22 mouse cellular contexts compared by ENCODE assay signal in genomic region chr13:30523246-30523891, GRCm38 (mm10). TPM values are rescaled to one million over a fixed set of nuclear protein-coding genes. Genes with fewer than 3 reads are reported as not detected.
DNase-seq lines count a peak whose midpoint lies in the region; ATAC-seq and TF ChIP-seq lines count a peak whose summit lies in the region.
"Had no signal": no experiment of that assay in that cellular context is flagged by ENCODE, and none has a peak within 500 bp of the region (broad histone marks: within the 10 kb centered on the region; RNA-seq: fewer than 3 reads in every experiment).

No protein-coding gene starts in this region.

- H3K27ac ChIP-seq in embryonic facial prominence, embryonic 15.5 days (replicated peaks), result no peak overlapping the region
- H3K27ac ChIP-seq in embryonic facial prominence, embryonic 10.5 days (replicated peaks), result no peak overlapping the region
- no peak overlapping the region for H3K27ac ChIP-seq in midbrain, embryonic 11.5 days (ENCODE audit: low read depth, low read length)
- H3K27ac ChIP-seq in midbrain, postnatal 0 days (ENCODE audit: low read depth, low read length), result no peak overlapping the region
- no peak overlapping the region for H3K27ac ChIP-seq in intestine, postnatal 0 days (ENCODE audit: low read depth, low read length)
- H3K27ac ChIP-seq: heart, embryonic 10.5 days; heart, embryonic 13.5 days; hindbrain, embryonic 14.5 days; hindbrain, postnatal 0 days had no signal

- no peaks in the 10 kb centered on the region for H3K27me3 ChIP-seq in embryonic facial prominence, embryonic 15.5 days
- no peaks in the 10 kb centered on the region for H3K27me3 ChIP-seq in embryonic facial prominence, embryonic 10.5 days (replicated peaks; ENCODE audit: low read depth, poor library complexity, severe bottlenecking)
- no peaks in the 10 kb centered on the region for H3K27me3 ChIP-seq in midbrain, embryonic 11.5 days (ENCODE audit: control insufficient read depth, insufficient read depth, low read length)
- no peaks in the 10 kb centered on the region for H3K27me3 ChIP-seq in midbrain, postnatal 0 days (ENCODE audit: insufficient read depth, low read length)
- H3K27me3 ChIP-seq in intestine, postnatal 0 days (replicated peaks; ENCODE audit: control insufficient read depth, insufficient read depth, low read length), result no peaks in the 10 kb centered on the region
- H3K27me3 ChIP-seq: heart, embryonic 13.5 days had no signal

- no peak for TF ChIP-seq CTCF in midbrain, postnatal 0 days (IDR thresholded peaks at IDR 0.05)
- no peak for TF ChIP-seq CTCF in intestine, postnatal 0 days (IDR thresholded peaks at IDR 0.05; ENCODE audit: low read depth)

- 84% methylated on average over 5 of the region's 5 CpGs for WGBS in embryonic facial prominence, embryonic 15.5 days
- 90% methylated on average over 5 of the region's 5 CpGs for WGBS in embryonic facial prominence, embryonic 10.5 days
- WGBS in midbrain, embryonic 11.5 days, result 87% methylated on average over 5 of the region's 5 CpGs
- WGBS in midbrain, postnatal 0 days, result 93% methylated on average over 5 of the region's 5 CpGs
- 82% methylated on average over 5 of the region's 5 CpGs for WGBS in intestine, postnatal 0 days

- ATAC-seq in embryonic facial prominence, embryonic 15.5 days (ENCODE audit: insufficient number of reproducible peaks, low FRiP score, low TSS enrichment, low read depth), result 0 out of 2 replicates have a peak, but pooled peaks have one; percentile 24
- no peak for ATAC-seq in midbrain, embryonic 11.5 days (ENCODE audit: low FRiP score)
- no peak for ATAC-seq in midbrain, postnatal 0 days (ENCODE audit: low FRiP score)
- peak; percentile 65 for ATAC-seq in intestine, postnatal 0 days
- ATAC-seq in erythroid progenitor cell, adult 5-6 weeks (replicated peaks; ENCODE audit: low FRiP score, poor library complexity, severe bottlenecking), result no peak
- ATAC-seq: activated CD4-positive, CD25-positive, alpha-beta regulatory T cell, adult 4 months; forebrain, embryonic 14.5 days; forebrain, postnatal 0 days; hindbrain, postnatal 0 days had no signal

- no peaks in the 10 kb centered on the region for H3K4me1 ChIP-seq in embryonic facial prominence, embryonic 15.5 days
- H3K4me1 ChIP-seq in embryonic facial prominence, embryonic 10.5 days, result no peaks in the 10 kb centered on the region
- H3K4me1 ChIP-seq in midbrain, embryonic 11.5 days (ENCODE audit: control insufficient read depth, insufficient read depth, low read length), result no peaks in the 10 kb centered on the region
- H3K4me1 ChIP-seq in midbrain, postnatal 0 days (ENCODE audit: insufficient read depth, low read length), result no peaks in the 10 kb centered on the region
- 0 out of 2 replicates have a peak, but pooled peaks cover 3% of the 10 kb centered on the region for H3K4me1 ChIP-seq in intestine, postnatal 0 days (replicated peaks; ENCODE audit: control insufficient read depth, insufficient read depth, low read length)
- H3K4me1 ChIP-seq: heart, embryonic 13.5 days had no signal

- H3K9ac ChIP-seq in embryonic facial prominence, embryonic 15.5 days, result no peak overlapping the region
- H3K9ac ChIP-seq in midbrain, embryonic 11.5 days (ENCODE audit: low read length), result no peak overlapping the region
- H3K9ac ChIP-seq in midbrain, postnatal 0 days (replicated peaks; ENCODE audit: low read length, poor library complexity, severe bottlenecking), result no peak overlapping the region
- H3K9ac ChIP-seq in intestine, postnatal 0 days (ENCODE audit: low read depth, low read length), result no peak overlapping the region
- H3K9ac ChIP-seq: forebrain, postnatal 0 days; heart, embryonic 13.5 days; hindbrain, embryonic 14.5 days had no signal

- no peaks in the 10 kb centered on the region for H3K9me3 ChIP-seq in embryonic facial prominence, embryonic 15.5 days (replicated peaks)
- no peaks in the 10 kb centered on the region for H3K9me3 ChIP-seq in embryonic facial prominence, embryonic 10.5 days
- no peaks in the 10 kb centered on the region for H3K9me3 ChIP-seq in midbrain, embryonic 11.5 days (ENCODE audit: control insufficient read depth, low read length)
- H3K9me3 ChIP-seq in midbrain, postnatal 0 days (ENCODE audit: low read length), result no peaks in the 10 kb centered on the region
- no peaks in the 10 kb centered on the region for H3K9me3 ChIP-seq in intestine, postnatal 0 days (ENCODE audit: control insufficient read depth)
- H3K9me3 ChIP-seq: heart, embryonic 10.5 days; heart, embryonic 13.5 days had no signal

- no peak overlapping the region for H3K4me2 ChIP-seq in embryonic facial prominence, embryonic 15.5 days (replicated peaks)
- H3K4me2 ChIP-seq in midbrain, embryonic 11.5 days, result no peak overlapping the region
- H3K4me2 ChIP-seq in midbrain, postnatal 0 days (ENCODE audit: low read depth, low read length, poor library complexity, severe bottlenecking), result no peak overlapping the region
- no peak overlapping the region for H3K4me2 ChIP-seq in intestine, postnatal 0 days (replicated peaks; ENCODE audit: low read depth)
- H3K4me2 ChIP-seq: heart, embryonic 13.5 days; hindbrain, embryonic 14.5 days had no signal

- DNase-seq in embryonic facial prominence, embryonic 10.5 days (ENCODE audit: low spot score), result no peak
- DNase-seq in midbrain, embryonic 11.5 days (ENCODE audit: low spot score, missing footprints), result peak; percentile 53
- DNase-seq in midbrain, postnatal 0 days (ENCODE audit: low spot score), result no peak
- no peak for DNase-seq in spleen, postnatal 36 days (ENCODE audit: low spot score in 2 of 2)
- DNase-seq: adrenal gland, adult 8-10 months; adrenal gland, postnatal 25 days; cerebellum, adult 11-12 months; cerebellum, adult 8-10 months; cerebellum, postnatal 10 days; cerebellum, postnatal 36 days; embryo, embryonic 11 days; forebrain, postnatal 0 days had no signal

- no peaks in the 10 kb centered on the region for H3K36me3 ChIP-seq in embryonic facial prominence, embryonic 15.5 days
- no peaks in the 10 kb centered on the region for H3K36me3 ChIP-seq in embryonic facial prominence, embryonic 10.5 days (replicated peaks)
- no peaks in the 10 kb centered on the region for H3K36me3 ChIP-seq in midbrain, embryonic 11.5 days (ENCODE audit: control insufficient read depth, insufficient read depth, low read length)
- no peaks in the 10 kb centered on the region for H3K36me3 ChIP-seq in midbrain, postnatal 0 days (ENCODE audit: insufficient read depth, low read length)
- no peaks in the 10 kb centered on the region for H3K36me3 ChIP-seq in intestine, postnatal 0 days (ENCODE audit: control insufficient read depth, insufficient read depth)
- H3K36me3 ChIP-seq: heart, embryonic 10.5 days had no signal

- no peak overlapping the region for H3K4me3 ChIP-seq in embryonic facial prominence, embryonic 15.5 days (replicated peaks)
- no peak overlapping the region for H3K4me3 ChIP-seq in embryonic facial prominence, embryonic 10.5 days
- no peak overlapping the region for H3K4me3 ChIP-seq in midbrain, embryonic 11.5 days (ENCODE audit: low read depth, low read length)
- H3K4me3 ChIP-seq in midbrain, postnatal 0 days (ENCODE audit: low read depth, low read length), result no peak overlapping the region
- H3K4me3 ChIP-seq in intestine, postnatal 0 days (ENCODE audit: low read depth, low read length), result no peak overlapping the region
- H3K4me3 ChIP-seq: erythroblast, embryonic 14.5 days; heart, embryonic 10.5 days; heart, embryonic 13.5 days had no signal

RNA-seq across cellular contexts. Expression of gene Uqcrfs1, which starts 21.8 kb away (rescaled TPM):
- polyA plus RNA-seq in embryonic facial prominence, embryonic 15.5 days (2015; fragmentation: Nextera tagmentation; extraction: Ambion mirVana), result 188 and 191 TPM in 2 replicates
- 235 and 239 TPM in 2 replicates for polyA plus RNA-seq in embryonic facial prominence, embryonic 10.5 days (2016; fragmentation: Nextera tagmentation; extraction: Ambion mirVana)
- polyA plus RNA-seq in midbrain, embryonic 11.5 days (2014; fragmentation: Nextera tagmentation; extraction: Ambion mirVana), result 273 and 277 TPM in 2 replicates
- total RNA-seq in midbrain, postnatal 0 days (2014; rRNA removed), result 201 and 202 TPM in 2 replicates
- polyA plus RNA-seq in midbrain, postnatal 0 days (2015; fragmentation: Nextera tagmentation; extraction: Ambion mirVana), result 344 and 349 TPM in 2 replicates
- polyA plus RNA-seq in intestine, postnatal 0 days (2015; fragmentation: Nextera tagmentation; extraction: Ambion mirVana), result 519 and 553 TPM in 2 replicates
- 94.1 and 113 TPM in 2 replicates for total RNA-seq in erythroid progenitor cell, adult 5-6 weeks (2015; ENCODE audit: low replicate concordance)
- total RNA-seq in erythroid progenitor cell, adult 5-6 weeks (2017; ENCODE audit: low replicate concordance), result 48.6 and 63.0 TPM in 2 replicates

Comparison
In these comparisons a context has a peak if more than half of its experiments do, and no peak if none do; other contexts are left out.
1. ATAC-seq: peak in embryonic facial prominence, embryonic 15.5 days (single experiment) and intestine, postnatal 0 days (single experiment); none in midbrain, embryonic 11.5 days (single experiment), midbrain, postnatal 0 days (single experiment) and erythroid progenitor cell, adult 5-6 weeks (single experiment).